Mouse (Mus musculus) heart, embryonic 10.5 days (tissue): ENCODE data around the gene Ms4a4b. TPM values are rescaled to one million over a fixed set of nuclear protein-coding genes. Genes with fewer than 3 reads are reported as not detected.
"Not testable (repeated sequence)": the region's sequence is repeated elsewhere in the genome, so short reads cannot be mapped to it uniquely, and the experiment has no call there.

Experiments used
- DNase-seq: peaks from one replicate; pipeline ENCODE4 v3.0.0-alpha.2; 2017; ENCODE audit warnings: low spot score
- H3K27ac ChIP-seq: fragments of 300-500 bp; sonication (generic); 2 replicates; pipeline ENCODE4 v1.5.1; 2016; ENCODE audit warnings: mild to moderate bottlenecking
- H3K27me3 ChIP-seq: fragments of 300-500 bp; sonication (generic); 2 replicates; pipeline ENCODE4 v1.6.1; 2016; ENCODE audit warnings: mild to moderate bottlenecking; ENCODE audit not compliant: poor library complexity, insufficient read depth, severe bottlenecking
- H3K36me3 ChIP-seq: fragments of 300-500 bp; sonication (generic); 2 replicates; pipeline ENCODE4 v1.6.1; 2016; ENCODE audit warnings: mild to moderate bottlenecking, moderate library complexity
- H3K4me1 ChIP-seq: fragments of 300-500 bp; sonication (generic); 2 replicates; pipeline ENCODE4 v1.6.1; 2016; ENCODE audit warnings: mild to moderate bottlenecking
- H3K4me3 ChIP-seq: fragments of 300-500 bp; sonication (generic); 2 replicates; pipeline ENCODE4 v1.5.1; 2016; ENCODE audit warnings: mild to moderate bottlenecking, moderate library complexity
- H3K9me3 ChIP-seq: fragments of 300-500 bp; sonication (generic); 2 replicates; pipeline ENCODE4 v1.6.1; 2016; ENCODE audit warnings: mild to moderate bottlenecking, moderate library complexity
- WGBS: fragments of 180-500 bp; shearing (Covaris S2); methylation state at CpG from one replicate; pipeline ENCODE4 v1.1.7; 2016; 5-methylcytosine and 5-hydroxymethylcytosine counted together
- polyA plus RNA-seq: library from polyadenylated mRNA; unstranded; fragments of >200 nt; fragmentation: Nextera tagmentation; extraction: Ambion mirVana; gene quantifications from 2 replicates; pipeline ENCODE4 v1.2.1, GENCODE M21; 2016

The Ms4a4b gene
- not detected in 2 replicates for polyA plus RNA-seq

DNA sequence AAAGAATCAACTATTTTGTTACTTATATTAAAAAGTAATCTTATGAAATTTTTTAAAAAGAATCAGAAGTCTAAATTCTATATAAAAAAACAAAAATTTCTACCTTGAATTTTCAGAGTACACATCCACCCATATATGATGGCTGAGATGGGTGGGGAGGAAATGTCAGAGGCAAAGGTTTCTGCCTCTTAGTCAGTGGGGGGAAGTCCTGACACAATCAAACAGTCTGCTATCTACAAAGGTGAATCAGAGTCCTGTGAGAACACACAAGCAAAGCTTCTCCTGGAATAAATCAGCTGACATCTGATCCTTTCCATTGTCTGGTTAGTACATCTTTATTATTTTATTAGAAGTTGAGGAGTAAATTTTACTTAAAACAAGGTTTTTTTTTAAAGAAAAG, at the start of gene Ms4a4b:
Gene Ms4a4b (plus strand): TSS at position 216 of the 400 bp plus-strand sequence.
- Histone ChIP-seq H3K27ac (no peak within 1 kb of the TSS), H3K4me3 (no peak within 1 kb of the TSS), H3K27me3 (no peaks in the 10 kb centered on the region), H3K36me3 (no peaks in the 10 kb centered on the region), H3K9me3 (no peaks in the 10 kb centered on the region), H3K4me1 (no peaks in the 10 kb centered on the region)
- no peak for DNase-seq

DNA sequence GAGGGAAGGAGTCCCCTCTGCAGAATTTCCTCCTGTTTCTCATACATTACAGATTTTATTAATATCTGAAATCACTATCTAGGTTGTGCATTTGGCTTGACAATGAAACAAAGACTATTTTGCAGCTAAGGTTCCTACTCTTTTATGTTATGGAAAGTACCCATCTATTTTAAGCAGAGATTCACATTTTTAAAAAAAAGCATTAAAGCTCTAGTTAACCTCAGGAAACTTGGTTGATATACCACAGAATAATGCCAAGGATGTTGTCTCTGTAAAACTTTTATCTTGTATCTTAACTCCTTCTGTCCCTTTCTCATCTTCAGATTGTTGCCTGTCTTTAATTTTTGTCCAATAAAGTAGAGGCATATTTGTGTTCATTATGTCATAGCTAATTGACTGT, 47.6 kb upstream of the Ms4a4b start:
- H3K27ac ChIP-seq, result no peak overlapping the region
- no peaks in the 10 kb centered on the region for H3K27me3 ChIP-seq
- no peaks in the 10 kb centered on the region for H3K9me3 ChIP-seq
- no peaks in the 10 kb centered on the region for H3K36me3 ChIP-seq
- DNase-seq, result no peak
- H3K4me3 ChIP-seq, result no peak overlapping the region
- no peaks in the 10 kb centered on the region for H3K4me1 ChIP-seq

DNA sequence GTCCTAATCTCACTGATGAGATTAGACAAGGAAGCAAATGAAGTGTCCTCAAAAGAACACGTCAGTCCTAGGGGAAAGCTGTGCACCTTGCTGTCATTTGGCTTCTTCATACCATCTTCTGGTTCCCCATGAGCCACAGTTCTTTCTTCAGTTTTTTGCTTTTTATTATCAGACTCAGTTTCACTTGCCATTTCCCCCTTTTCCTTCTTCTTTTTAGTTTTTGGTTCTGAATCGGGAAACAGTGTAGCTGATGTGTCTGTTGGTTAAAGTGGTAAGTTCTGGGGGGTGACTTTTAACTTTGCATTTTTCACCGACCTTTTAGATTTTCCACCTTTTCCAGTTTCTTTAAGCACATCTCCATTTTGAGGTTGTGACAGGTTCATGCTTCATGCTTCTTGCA, 38.8 kb upstream of the Ms4a4b start, which contains the start of gene Ms4a4c:
Gene Ms4a4c (plus strand): TSS at position 244 of the 400 bp plus-strand sequence.
- Histone ChIP-seq H3K27ac (no peak within 1 kb of the TSS), H3K27me3 (no peaks in the 10 kb centered on the region), H3K36me3 (no peaks in the 10 kb centered on the region), H3K9me3 (no peaks in the 10 kb centered on the region), H3K4me3 (no peak within 1 kb of the TSS), H3K4me1 (no peaks in the 10 kb centered on the region)
- WGBS, result 68% methylated on average over 3 of the region's 3 CpGs
- no peak for DNase-seq

DNA sequence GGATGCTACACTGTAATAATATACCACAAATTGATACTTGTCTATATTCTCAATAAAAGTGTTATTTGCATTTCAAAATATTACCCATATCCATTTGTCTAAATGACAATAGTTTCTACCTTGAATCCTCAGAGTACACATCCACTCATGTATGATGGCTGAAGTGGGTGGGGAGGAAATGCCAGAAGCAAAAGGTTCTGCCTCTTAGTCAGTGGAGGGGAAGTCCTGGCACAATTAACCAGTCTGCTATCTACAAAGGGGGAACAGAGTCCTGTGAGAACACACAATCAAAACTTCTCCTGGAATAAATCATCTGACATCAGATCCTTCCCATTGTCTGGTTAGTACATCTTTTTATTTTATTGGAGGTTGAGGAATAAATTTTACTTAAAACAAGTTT, 35.9 kb upstream of the Ms4a4b start:
- no peak overlapping the region for H3K27ac ChIP-seq
- DNase-seq, result no peak
- no peak overlapping the region for H3K4me3 ChIP-seq
- no peaks in the 10 kb centered on the region for H3K4me1 ChIP-seq
- no peaks in the 10 kb centered on the region for H3K27me3 ChIP-seq
- H3K9me3 ChIP-seq, result no peaks in the 10 kb centered on the region
- no peaks in the 10 kb centered on the region for H3K36me3 ChIP-seq

DNA sequence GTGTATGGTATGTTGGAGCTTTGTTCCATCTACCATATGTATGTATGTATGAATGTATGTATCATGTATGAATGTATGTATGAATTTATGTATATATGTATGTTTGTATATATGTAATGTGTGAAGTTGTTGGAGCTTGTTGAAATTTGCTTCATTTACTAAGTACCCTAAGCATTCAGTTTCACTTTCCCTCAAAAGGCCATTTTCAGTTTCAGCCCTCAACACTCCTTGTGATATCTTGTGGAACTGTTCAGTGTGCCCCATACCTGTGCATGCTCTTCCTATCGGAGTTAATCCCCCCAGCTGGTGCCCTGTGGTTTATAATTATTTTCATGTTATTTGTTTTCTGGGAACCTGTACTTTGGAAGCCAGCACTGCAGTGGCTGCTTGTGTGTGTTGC, 34.8 kb upstream of the Ms4a4b start:
- Histone ChIP-seq H3K4me1 (no peaks in the 10 kb centered on the region), H3K36me3 (no peaks in the 10 kb centered on the region), H3K9me3 (no peaks in the 10 kb centered on the region), H3K27ac (no peak overlapping the region), H3K27me3 (no peaks in the 10 kb centered on the region), H3K4me3 (no peak overlapping the region)
- 76% methylated on average over 1 of the region's 1 CpGs for WGBS
- no peak for DNase-seq

DNA sequence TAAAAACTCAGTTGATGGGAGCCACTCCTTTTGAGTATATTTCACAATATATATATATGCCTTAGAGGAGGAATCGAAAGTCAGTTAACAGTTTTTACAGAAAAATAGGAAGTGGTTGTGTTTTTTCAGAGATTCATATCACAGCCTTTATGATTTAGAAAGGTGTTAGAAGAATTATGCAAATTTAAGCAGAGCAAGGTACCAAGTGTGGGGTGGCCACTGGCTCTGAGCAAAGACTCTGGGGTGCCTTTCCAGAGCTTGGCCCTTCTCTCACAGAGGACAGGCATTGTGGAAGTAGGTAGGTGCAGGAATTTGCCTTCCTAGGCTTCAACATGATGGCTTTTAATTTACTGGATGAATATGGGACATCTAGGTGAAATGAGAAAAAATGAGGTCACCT, 31.7 kb upstream of the Ms4a4b start:
- no peaks in the 10 kb centered on the region for H3K9me3 ChIP-seq
- no peak for DNase-seq
- no peaks in the 10 kb centered on the region for H3K4me1 ChIP-seq
- H3K4me3 ChIP-seq, result no peak overlapping the region
- no peaks in the 10 kb centered on the region for H3K27me3 ChIP-seq
- WGBS, result 80% methylated on average over 1 of the region's 1 CpGs
- H3K36me3 ChIP-seq, result no peaks in the 10 kb centered on the region
- no peak overlapping the region for H3K27ac ChIP-seq

DNA sequence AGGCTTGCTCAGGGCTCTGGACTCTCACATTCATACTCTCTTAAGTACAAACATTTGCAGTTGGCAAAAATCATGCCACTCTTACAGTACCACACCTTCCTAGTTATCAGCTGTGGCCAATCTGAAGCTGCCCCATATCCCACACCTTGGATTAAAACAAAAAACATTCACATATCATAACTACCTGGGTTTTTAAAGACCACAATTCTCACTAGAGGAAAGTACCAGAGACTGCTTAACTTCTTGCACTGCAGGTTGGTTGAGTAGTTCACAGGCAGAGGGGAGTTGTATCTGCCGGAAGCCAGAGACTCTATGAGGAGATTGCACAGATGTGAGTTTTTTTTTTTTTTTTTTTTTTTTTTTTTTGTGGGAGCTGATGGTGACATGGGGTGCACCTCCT, 29.3 kb upstream of the Ms4a4b start:
- no peaks in the 10 kb centered on the region for H3K9me3 ChIP-seq
- no peak overlapping the region for H3K4me3 ChIP-seq
- no peaks in the 10 kb centered on the region for H3K27me3 ChIP-seq
- no peak overlapping the region for H3K27ac ChIP-seq
- H3K4me1 ChIP-seq, result no peaks in the 10 kb centered on the region
- DNase-seq, result no peak
- no peaks in the 10 kb centered on the region for H3K36me3 ChIP-seq
- WGBS, result 81% methylated on average over 1 of the region's 1 CpGs

DNA sequence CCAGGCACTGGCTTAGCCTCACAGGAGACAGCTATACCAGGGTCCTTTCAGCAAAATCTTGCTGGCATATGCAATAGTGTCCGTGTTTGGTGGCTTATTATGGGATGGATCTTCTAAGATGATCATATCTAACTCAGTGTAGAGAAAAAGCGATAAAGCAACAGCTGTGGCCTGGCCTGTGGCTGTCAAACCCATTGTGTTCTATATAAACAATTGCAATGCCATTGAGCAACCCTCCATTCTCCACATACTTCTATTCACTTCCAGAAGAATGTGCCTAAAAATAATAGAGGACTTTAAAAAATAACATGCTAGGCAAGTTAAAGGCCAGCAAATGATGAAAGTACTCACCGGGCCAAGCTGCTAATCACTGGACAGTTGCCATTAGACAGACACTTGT, 27.8 kb upstream of the Ms4a4b start:
- Histone ChIP-seq H3K36me3 (no peaks in the 10 kb centered on the region), H3K9me3 (no peaks in the 10 kb centered on the region), H3K4me3 (no peak overlapping the region), H3K4me1 (no peaks in the 10 kb centered on the region), H3K27me3 (no peaks in the 10 kb centered on the region), H3K27ac (no peak overlapping the region)
- WGBS, result 71% methylated on average over 3 of the region's 3 CpGs
- DNase-seq, result no peak

DNA sequence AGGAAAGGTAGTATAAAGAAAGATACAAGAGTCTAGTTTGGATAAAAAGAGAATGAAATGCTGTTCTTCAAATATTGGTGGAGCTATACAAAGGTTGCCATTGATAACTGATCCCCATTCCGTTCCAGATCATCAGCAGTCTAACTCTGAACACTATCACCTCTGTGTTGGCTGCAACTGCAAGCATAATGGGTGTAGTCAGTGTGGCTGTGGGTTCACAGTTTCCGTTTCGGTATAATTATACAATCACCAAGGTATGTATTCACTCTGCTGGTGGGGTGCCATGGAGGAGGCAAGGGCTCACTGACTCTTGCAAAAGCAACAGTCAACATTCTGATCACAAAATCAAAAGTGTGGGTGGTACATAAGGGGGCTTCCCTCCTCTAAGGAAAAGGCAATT, 24.5 kb upstream of the Ms4a4b start:
- H3K36me3 ChIP-seq, DNase-seq, H3K27me3 ChIP-seq, H3K4me3 ChIP-seq, H3K27ac ChIP-seq, H3K4me1 ChIP-seq, H3K9me3 ChIP-seq: not testable (repeated sequence)
- WGBS, result 71% methylated on average over 3 of the region's 3 CpGs

DNA sequence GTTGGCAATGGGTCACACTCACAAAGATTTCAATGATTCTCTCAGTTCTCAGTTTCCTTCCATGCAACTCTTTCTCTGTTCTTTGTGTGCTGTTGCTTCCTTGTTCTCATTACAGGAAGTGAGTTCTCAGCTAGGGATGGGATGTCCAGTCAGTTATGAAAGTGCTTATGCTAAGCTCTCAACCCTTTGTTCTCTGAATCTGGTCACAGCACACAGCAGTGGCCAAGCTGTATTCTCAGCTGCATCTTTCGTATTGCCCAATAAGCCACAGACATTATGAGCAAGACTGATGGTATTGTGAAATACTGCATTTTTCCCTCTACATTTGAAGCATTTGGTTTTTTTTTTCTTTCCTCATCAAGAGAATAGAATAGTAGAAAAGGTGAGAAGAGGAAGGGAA, 12.1 kb upstream of the Ms4a4b start:
- H3K27ac ChIP-seq, H3K36me3 ChIP-seq, H3K4me3 ChIP-seq, H3K27me3 ChIP-seq, DNase-seq, H3K4me1 ChIP-seq, H3K9me3 ChIP-seq: not testable (repeated sequence)
- WGBS, result 83% methylated on average over 1 of the region's 1 CpGs

DNA sequence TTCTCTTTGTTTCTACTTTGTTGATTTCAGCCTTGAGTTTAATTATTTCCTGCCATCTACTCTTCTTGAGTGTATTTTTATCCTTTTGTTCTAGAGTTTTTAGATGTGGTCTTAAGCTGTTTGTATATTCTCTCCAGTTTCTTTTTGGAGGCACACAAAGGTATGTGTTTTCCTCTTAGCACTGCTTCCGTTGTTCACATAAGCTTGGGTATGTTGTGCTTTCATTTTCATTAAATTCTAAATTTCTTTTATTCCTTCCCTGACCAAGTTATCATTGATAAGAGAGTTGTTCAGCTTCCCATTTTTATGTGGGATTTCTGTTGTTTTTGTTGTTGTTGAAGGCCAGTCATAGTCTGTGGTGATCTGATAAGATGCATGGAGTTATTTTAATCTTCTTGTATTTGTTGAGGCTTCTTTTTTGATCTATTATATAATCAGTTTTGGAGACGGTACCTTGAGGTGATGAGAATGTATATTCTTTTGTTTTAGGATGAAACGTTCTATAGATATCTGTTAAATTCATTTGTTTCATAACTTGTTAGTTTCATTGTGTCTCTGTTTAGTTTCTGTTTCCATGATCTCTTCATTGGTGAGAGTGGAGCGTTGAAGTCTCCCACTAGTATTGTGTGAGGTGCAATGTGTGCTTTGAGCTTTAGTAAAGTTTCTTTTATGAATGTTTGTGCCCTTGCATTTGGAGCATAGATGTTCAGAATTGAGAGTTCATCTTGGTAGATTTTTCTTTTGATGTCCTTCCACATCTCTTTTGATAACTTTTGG, 8.1 kb upstream of the Ms4a4b start:
- Histone ChIP-seq H3K4me1 (no peaks in the 10 kb centered on the region), H3K27ac (no peak overlapping the region), H3K4me3 (no peak overlapping the region), H3K27me3 (no peaks in the 10 kb centered on the region), H3K9me3 (no peaks in the 10 kb centered on the region), H3K36me3 (no peaks in the 10 kb centered on the region)
- no peak for DNase-seq
- WGBS, result 81% methylated on average over 4 of the region's 4 CpGs

DNA sequence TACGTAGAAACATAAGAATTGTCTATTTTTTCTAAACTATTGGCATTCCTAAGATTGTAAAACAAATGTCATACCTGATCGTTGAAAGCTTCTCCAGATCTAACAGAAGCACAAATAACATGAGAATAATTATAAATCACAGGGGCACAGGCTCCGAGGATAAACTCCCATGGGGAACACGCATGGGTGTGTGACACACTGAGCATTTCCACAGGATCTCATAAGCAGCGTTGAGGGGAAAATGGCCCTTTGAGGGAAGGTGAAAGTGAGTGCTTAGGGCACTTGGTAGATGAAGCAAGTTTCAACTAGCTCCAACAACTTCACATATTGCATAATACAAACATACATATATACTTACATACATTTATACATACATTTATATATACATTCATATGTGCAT, 611 bp downstream of the Ms4a4b start:
- Histone ChIP-seq H3K27ac (no peak overlapping the region), H3K27me3 (no peaks in the 10 kb centered on the region), H3K36me3 (no peaks in the 10 kb centered on the region), H3K9me3 (no peaks in the 10 kb centered on the region), H3K4me1 (no peaks in the 10 kb centered on the region), H3K4me3 (no peak overlapping the region)
- 88% methylated on average over 5 of the region's 5 CpGs for WGBS
- DNase-seq, result no peak

DNA sequence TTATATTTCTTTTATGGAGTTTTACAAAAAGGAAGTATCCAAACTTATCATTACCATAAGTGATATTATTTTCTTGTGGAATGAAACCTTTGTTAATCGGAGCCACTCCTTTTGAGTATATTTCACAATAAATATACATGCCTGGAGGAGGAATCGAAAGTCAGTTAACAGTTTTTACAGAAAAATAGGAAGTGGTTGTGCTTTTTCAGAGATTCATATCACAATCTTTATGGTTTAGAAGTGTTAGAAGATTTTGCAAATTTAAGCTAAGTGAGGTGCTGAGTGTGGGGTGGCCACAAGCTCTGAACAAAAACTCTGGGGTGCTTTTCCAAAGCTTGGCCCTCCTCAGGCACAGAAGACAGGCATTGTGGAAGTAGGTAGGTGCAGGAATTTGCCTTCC, 3.9 kb downstream of the Ms4a4b start:
- WGBS, result 82% methylated on average over 2 of the region's 2 CpGs
- Histone ChIP-seq H3K4me1 (no peaks in the 10 kb centered on the region), H3K4me3 (no peak overlapping the region), H3K9me3 (no peaks in the 10 kb centered on the region), H3K27me3 (no peaks in the 10 kb centered on the region), H3K36me3 (no peaks in the 10 kb centered on the region), H3K27ac (no peak overlapping the region)
- DNase-seq, result no peak

DNA sequence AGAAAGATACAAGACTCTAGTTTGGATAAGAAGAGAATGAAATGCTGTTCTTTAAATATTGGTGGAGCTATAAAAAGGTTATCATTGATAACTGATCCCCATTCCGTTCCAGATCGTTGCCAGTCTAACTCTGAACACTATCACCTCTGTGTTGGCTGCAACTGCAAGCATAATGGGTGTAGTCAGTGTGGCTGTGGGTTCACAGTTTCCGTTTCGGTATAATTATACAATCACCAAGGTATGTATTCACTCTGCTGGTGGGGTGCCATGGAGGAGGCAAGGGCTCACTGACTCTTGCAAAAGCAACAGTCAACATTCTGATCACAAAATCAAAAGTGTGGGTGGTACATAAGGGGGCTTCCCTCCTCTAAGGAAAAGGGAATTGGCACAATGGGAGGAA, 15.7 kb downstream of the Ms4a4b start:
- H3K27me3 ChIP-seq, H3K4me3 ChIP-seq, H3K27ac ChIP-seq, H3K36me3 ChIP-seq, H3K9me3 ChIP-seq, H3K4me1 ChIP-seq, DNase-seq: not testable (repeated sequence)
- 84% methylated on average over 4 of the region's 4 CpGs for WGBS
